Mouse (Mus musculus) kidney, postnatal 4 days (tissue): ENCODE data around the gene Lrrc29.
"Not testable (repeated sequence)": the region's sequence is repeated elsewhere in the genome, so short reads cannot be mapped to it uniquely, and the experiment has no call there.

Experiments
- DNase-seq, 2 experiments: peaks; one replicate each; pipeline ENCODE4 v3.0.0; 2021; ENCODE audit warnings: mixed read lengths in 2 of 2

Gene Lrrc29

DNA sequence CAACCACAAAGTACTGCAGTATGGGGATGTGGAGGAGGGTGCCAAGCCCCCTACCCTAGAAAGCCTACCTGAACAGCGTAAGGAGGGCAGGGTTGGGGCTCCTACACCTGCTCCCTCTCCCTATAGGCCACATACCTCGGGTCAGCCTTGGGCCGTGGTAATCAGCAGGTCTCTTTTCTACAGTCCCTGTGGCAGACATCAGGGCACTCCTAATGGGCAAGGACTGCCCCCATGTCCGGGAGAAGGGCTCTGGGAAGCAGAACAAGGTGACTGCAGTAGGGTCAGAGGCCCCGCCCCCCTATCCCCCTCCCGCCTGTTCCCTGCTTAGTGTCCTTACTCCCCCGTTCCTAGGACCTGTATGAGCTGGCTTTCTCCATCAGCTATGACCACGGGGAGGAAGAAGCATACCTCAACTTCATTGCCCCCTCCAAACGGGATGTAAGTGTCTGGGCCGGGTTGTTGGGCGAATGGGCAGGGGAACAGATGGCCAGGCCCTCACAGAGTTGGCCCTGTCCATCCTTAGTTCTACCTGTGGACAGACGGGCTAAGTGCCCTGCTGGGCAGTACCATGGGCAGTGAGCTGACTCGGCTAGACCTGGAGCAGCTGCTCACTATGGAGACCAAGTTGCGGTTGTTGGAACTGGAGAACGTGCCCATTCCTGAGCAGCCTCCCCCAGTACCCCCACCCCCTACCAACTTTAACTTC, 16.8 kb downstream of the Lrrc29 start:
- DNase-seq: no peak

GRCm38 (mm10) chr8:105308428-105308827, 17.6 kb downstream of the Lrrc29 start:
- no peak for DNase-seq

DNA sequence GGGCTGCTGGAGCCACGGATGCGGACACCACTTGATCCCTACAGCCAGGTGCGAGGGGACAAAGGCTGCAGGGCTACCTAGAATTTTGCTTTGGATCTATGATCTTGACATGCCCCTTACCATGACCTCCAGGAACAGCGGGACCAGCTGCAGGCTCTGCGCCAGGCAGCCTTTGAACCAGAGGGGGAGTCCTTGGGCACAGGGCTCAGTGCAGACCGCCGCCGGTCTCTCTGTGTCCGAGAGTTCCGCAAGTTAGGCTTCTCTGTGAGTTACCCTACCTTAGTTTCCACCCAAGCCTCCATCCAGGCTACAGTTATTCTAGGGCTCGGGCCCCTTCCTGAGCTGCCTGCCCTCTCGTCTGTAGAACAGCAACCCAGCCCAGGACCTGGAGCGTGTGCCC, 18.4 kb downstream of the Lrrc29 start:
- DNase-seq: no peak

GRCm38 (mm10) chr8:105306146-105306691, 19.9 kb downstream of the Lrrc29 start:
- DNase-seq: no peak

GRCm38 (mm10) chr8:105305211-105306145, 20.6 kb downstream of the Lrrc29 start, which contains the start of gene Elmo3:
TSS of gene Elmo3 (plus strand) at chr8:105305601.
- DNase-seq: peak; percentile 80 to 88

- DNase-seq: no peak
Observed at GRCm38 (mm10) chr8:105304325-105305210, 21.5 kb downstream of the Lrrc29 start.

DNA sequence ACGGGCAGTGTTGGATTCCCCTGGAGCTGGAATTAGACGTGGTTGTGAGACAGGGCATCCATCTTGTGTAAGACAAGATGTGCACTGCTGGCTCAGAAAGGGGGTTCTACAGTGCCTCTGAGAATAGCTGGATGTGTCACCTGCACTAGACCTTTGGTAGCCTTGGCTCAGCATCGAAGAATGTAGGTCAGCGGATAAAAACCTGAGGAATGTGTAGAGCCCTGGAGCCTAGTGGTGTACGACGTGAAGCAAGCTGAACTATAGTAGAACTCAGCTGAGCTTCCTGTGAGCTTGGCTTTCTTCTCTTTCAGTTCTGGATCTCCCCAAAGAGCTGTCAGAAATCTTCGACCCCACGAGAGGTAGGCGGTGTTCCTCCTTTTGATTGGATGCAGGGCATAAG, 22.2 kb downstream of the Lrrc29 start:
- no peak for DNase-seq

- DNase-seq: no peak
Observed at GRCm38 (mm10) chr8:105303396-105303795, 22.7 kb downstream of the Lrrc29 start.

- DNase-seq: no peak
Observed at GRCm38 (mm10) chr8:105299962-105300361, 26.1 kb downstream of the Lrrc29 start.

GRCm38 (mm10) chr8:105298351-105299252, 27.5 kb downstream of the Lrrc29 start:
- DNase-seq: no peak

DNA sequence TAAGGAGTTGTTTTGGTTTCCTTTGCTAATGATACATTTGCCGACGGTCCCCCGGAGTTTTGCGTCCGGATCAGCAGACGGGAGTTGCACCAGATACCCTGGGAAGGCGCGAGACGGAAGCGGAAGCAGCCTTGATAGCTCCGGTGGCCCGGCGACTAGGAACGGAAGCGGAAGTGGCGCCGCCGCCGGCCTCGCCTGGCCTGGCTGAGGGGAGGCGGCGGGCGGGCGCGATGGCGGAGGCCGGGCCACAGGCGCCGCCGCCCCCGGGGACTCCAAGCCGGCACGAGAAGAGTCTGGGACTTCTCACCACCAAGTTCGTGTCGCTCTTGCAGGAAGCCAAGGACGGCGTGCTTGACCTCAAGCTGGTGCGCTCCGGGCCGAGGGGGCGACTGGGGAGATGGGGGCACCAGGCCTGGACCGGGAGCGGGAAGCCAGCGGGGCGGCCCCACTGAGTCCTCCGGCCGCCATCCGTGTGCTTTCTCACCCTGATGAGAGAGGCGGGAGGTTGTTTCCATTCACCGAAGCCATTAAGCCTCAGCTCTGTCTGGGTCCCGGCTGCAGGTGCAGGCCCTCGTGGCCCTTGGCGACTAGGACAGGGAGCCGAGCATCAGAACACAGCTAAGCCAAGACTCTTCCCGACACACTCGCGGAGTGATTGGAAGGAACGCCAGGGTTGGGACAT, 28.4 kb downstream of the Lrrc29 start, which contains the start of gene E2f4:
Gene E2f4, plus strand, starts transcription at position 153 of the 682 bp plus-strand sequence.
- peak; percentile 93 to 96 for DNase-seq

GRCm38 (mm10) chr8:105295895-105296573, 30.0 kb downstream of the Lrrc29 start, which contains the start of gene Exoc3l:
TSS of gene Exoc3l (minus strand) at chr8:105296101.
- peak in 1 of 2 experiments; percentile 54 for DNase-seq

- no peak for DNase-seq
Observed at GRCm38 (mm10) chr8:105295256-105295655, 30.8 kb downstream of the Lrrc29 start.

DNA sequence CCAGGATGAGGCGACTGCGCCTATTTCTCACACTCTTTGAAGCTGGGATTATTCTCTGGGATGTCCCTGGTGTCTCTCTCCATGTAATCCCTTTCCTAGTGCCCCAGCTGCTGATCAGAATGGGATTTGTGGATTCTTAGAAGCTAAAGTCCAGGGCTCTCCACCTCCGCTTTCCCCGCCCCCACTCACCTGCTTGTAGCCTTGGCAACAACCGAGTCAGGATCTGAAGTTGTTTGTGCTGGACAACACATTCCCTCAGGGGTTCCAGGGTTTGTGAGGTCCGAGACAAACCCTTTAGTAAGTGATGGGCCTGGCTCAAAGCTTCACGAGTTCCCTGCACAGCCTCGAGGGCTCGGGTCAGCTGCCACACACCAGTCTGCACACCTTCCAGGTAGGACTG, 31.3 kb downstream of the Lrrc29 start:
- no peak for DNase-seq

- DNase-seq: no peak
Observed at GRCm38 (mm10) chr8:105293405-105293804, 32.7 kb downstream of the Lrrc29 start.

- DNase-seq: no peak
Observed at GRCm38 (mm10) chr8:105292471-105292870, 33.6 kb downstream of the Lrrc29 start.

GRCm38 (mm10) chr8:105291802-105292201, 34.3 kb downstream of the Lrrc29 start:
- DNase-seq: not testable (repeated sequence)

- DNase-seq: not testable (repeated sequence)
Observed at GRCm38 (mm10) chr8:105291364-105291763, 34.7 kb downstream of the Lrrc29 start.

DNA sequence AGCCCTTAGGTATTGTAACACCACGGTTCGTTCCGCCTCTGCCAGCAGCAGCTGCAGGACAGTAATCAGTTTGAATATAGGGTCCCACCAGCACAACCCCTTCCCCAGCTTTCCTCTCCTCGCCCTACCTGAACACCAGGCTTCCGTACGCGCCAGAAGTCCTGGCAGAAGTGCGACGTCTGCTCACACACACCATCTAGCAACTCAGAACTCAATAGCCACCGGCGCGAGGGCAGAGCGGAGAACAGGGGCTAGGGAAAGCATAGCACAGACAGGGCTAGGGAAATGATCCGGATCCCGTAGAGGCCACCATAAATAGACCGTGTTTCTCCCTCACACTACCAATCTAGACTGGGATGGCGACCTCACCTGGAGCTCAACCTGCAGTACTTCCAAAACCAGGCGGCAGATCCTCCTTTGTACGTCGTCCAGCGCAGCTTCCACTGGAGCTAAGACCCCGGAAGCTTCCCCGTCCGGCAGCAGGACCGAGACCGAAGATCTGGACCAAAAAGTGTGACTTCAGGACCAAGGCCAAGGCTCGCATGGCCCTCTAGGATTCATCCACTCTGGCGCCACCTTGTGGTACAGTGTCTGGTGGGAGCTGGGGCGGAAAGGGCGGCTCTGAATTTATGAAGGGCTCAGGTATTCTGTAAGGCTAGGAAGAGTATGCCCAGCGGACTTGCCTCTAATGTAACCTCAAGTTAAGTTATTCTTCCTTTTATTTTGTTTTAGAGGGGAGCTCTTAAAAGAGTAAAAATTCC, 35.3 kb downstream of the Lrrc29 start:
- DNase-seq: peak; percentile 98 to 99
